Mouse (Mus musculus): ENCODE results near the gene Lsm4. TPM values are rescaled to one million over a fixed set of nuclear protein-coding genes. Genes with fewer than 3 reads are reported as not detected.

Gene Lsm4
- polyA plus RNA-seq, 1 experiment from 2014 or later, result 104 TPM

DNA sequence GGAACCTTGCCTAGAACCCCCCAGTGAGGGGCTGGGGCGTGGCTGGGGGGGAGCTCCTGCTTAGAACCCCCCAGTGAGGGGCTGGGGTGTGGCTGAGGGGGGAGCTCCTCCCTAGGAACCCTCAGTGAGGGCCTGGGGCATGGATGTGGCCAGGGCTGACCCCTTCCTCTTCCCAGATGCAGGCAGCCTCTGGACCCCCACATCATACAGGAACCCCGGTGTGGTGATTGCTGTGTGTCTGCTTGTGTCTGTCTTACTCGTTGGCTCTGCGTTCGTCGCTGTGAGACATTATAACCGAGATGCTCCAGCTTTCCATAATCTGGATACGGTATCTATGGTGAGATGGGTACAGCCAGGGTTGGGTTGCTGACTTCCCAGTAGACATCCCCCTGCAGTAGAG lies 48.6 kb downstream of the Lsm4 start:
- H3K4me2 ChIP-seq (ENCODE audit: low read depth, low read length), result no peak overlapping the region
- H3K36me3 ChIP-seq (ENCODE audit: control insufficient read depth, insufficient read depth), result no peaks in the 10 kb centered on the region
- 70% methylated on average over 8 of the region's 8 CpGs for WGBS (ENCODE audit: insufficient replicate concordance)
- no peak overlapping the region for H3K4me3 ChIP-seq (ENCODE audit: low read depth, low read length)
- H3K27ac ChIP-seq (ENCODE audit: low read length), result no peak overlapping the region
- peaks cover 3% of the 10 kb centered on the region; the same call in 1 of the 2 replicates for H3K27me3 ChIP-seq (ENCODE audit: control insufficient read depth, insufficient read depth, low read depth, low read length)
- no peaks in the 10 kb centered on the region for H3K9me3 ChIP-seq (replicated peaks; ENCODE audit: control insufficient read depth, low read length)
- no peak for ATAC-seq (ENCODE audit: low read depth)
- peaks cover 2% of the 10 kb centered on the region for H3K4me1 ChIP-seq (ENCODE audit: control insufficient read depth, low read depth, low read length)
- no peak overlapping the region for H3K9ac ChIP-seq (ENCODE audit: low read depth, low read length)

DNA sequence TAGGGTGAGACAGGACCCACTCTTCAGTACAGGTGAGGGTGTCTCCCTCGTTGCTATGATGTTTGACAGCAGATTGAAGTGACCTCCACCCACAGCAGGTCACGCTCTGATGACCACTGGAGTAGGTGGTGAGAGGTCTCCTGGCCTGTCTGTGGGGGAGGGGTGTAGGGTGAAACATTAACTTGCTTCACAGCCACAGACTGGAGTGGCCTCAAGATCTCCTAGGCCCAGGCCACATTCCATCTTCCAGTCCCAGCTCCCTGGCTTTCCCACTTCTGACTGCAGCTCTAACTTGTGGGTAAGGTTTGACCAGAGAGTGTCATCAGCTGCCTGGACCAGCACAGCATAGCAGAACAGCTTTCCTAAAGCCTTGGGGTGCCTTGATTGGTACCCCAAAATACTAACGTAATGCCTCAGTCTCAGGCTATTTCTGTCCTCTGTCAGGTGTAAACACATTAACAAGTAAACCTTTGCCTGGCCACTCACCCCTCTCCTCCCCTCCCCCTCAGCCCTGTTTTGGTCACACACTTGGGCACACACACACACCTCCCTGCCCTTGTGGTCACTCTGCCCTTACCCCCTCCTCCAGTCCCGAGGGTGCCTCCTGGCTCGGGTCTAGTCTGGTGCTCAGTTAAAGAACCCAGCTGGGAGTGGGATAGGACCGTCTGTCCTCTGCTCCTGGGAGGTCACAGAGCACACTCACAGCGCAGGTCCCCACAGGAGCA lies 50.6 kb downstream of the Lsm4 start, which contains the start of gene Pde4c:
Gene Pde4c (plus strand): TSS at position 235 of the 725 bp plus-strand sequence.
- peak within 1 kb of the TSS; percentile 43 for H3K4me3 ChIP-seq (ENCODE audit: low read depth, low read length)
- H3K9ac ChIP-seq (ENCODE audit: low read depth, low read length), result peak within 1 kb of the TSS; percentile 29; the same call in 1 of the 2 replicates
- no peaks in the 10 kb centered on the region for H3K4me1 ChIP-seq (ENCODE audit: control insufficient read depth, low read depth, low read length)
- WGBS (ENCODE audit: insufficient replicate concordance), result 43% methylated on average over 7 of the region's 7 CpGs
- peak within 1 kb of the TSS; percentile 86 for H3K27ac ChIP-seq (ENCODE audit: low read length)
- H3K27me3 ChIP-seq (ENCODE audit: control insufficient read depth, insufficient read depth, low read depth, low read length), result peaks cover 10% of the 10 kb centered on the region
- ATAC-seq (ENCODE audit: low read depth), result peak; percentile 87
- H3K9me3 ChIP-seq (replicated peaks; ENCODE audit: control insufficient read depth, low read length), result no peaks in the 10 kb centered on the region
- peak within 1 kb of the TSS; percentile 42 for H3K4me2 ChIP-seq (ENCODE audit: low read depth, low read length)
- H3K36me3 ChIP-seq (ENCODE audit: control insufficient read depth, insufficient read depth), result no peaks in the 10 kb centered on the region

DNA sequence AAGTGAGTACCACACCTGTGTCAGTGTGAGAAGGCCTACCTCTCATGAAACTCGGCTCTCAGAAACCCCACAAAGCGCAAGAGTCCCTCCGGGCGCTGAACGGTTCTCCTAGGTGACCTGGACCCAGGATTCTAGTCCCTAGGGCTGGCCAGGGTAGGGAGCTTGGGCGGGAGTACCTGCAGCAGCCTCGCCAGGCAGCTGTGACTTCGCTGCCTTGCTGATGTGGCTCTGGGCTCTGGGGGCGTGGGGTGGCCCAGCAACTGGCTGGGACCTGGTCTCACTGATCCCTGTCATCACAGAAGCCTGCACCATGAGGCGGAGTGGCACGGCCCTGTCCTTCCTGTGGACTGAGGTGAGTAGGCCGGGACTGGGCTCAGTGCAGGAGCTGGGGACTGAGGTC lies 51.2 kb downstream of the Lsm4 start:
- H3K4me1 ChIP-seq (ENCODE audit: control insufficient read depth, low read depth, low read length), result no peaks in the 10 kb centered on the region
- 58% methylated on average over 12 of the region's 12 CpGs for WGBS (ENCODE audit: insufficient replicate concordance)
- H3K4me3 ChIP-seq (ENCODE audit: low read depth, low read length), result peak overlapping the region; percentile 1; the same call in 1 of the 2 replicates
- ATAC-seq (ENCODE audit: low read depth), result no peak
- H3K27me3 ChIP-seq (ENCODE audit: control insufficient read depth, insufficient read depth, low read depth, low read length), result peaks cover 16% of the 10 kb centered on the region
- H3K27ac ChIP-seq (ENCODE audit: low read length), result peak overlapping the region; percentile 86
- H3K9ac ChIP-seq (ENCODE audit: low read depth, low read length), result peak overlapping the region; percentile 29; the same call in 1 of the 2 replicates
- no peaks in the 10 kb centered on the region for H3K9me3 ChIP-seq (replicated peaks; ENCODE audit: control insufficient read depth, low read length)
- H3K36me3 ChIP-seq (ENCODE audit: control insufficient read depth, insufficient read depth), result no peaks in the 10 kb centered on the region
- peak overlapping the region; percentile 31 for H3K4me2 ChIP-seq (ENCODE audit: low read depth, low read length)

DNA sequence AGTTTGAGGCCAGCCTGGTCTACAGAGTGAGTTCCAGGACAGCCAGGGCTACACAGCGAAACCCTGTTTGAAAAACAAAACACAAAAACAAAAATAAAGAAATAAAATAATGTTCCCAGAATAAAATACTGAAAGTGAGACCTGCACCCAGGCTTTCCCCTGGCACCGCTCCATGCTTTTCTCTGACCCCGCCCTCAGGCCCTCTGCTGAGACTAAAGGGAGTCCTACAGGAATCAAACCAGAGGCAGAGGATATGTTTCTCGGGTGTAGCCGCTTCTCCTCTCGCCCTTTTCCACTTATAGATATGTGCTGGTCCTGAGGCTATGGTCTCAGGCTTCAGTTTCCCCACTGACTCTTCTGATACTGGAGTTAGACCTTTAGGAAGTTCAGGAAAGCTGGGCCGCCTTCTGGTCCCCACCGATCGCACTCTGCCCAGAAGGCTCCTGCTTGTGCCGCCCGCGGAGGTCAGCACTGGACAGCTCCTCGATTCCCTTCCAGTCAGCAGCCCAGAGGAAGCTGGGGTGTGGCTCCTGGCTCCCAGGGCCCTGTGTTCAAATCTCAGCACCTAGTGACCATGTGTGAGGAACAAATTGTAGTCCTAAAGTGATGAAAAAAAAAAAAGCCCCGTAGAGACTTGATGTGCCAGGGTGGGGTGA lies 52.9 kb downstream of the Lsm4 start:
- Histone ChIP-seq H3K27me3 (ENCODE audit: control insufficient read depth, insufficient read depth, low read depth, low read length) (peaks cover 30% of the 10 kb centered on the region), H3K9ac (ENCODE audit: low read depth, low read length) (no peak overlapping the region), H3K9me3 (replicated peaks; ENCODE audit: control insufficient read depth, low read length) (no peaks in the 10 kb centered on the region), H3K4me3 (ENCODE audit: low read depth, low read length) (no peak overlapping the region), H3K36me3 (ENCODE audit: control insufficient read depth, insufficient read depth) (no peaks in the 10 kb centered on the region), H3K4me1 (ENCODE audit: control insufficient read depth, low read depth, low read length) (peaks cover 3% of the 10 kb centered on the region; the same call in 1 of the 2 replicates), H3K4me2 (ENCODE audit: low read depth, low read length) (no peak overlapping the region), H3K27ac (ENCODE audit: low read length) (no peak overlapping the region)
- 23% methylated on average over 14 of the region's 14 CpGs for WGBS (ENCODE audit: insufficient replicate concordance)
- ATAC-seq (ENCODE audit: low read depth), result no peak

DNA sequence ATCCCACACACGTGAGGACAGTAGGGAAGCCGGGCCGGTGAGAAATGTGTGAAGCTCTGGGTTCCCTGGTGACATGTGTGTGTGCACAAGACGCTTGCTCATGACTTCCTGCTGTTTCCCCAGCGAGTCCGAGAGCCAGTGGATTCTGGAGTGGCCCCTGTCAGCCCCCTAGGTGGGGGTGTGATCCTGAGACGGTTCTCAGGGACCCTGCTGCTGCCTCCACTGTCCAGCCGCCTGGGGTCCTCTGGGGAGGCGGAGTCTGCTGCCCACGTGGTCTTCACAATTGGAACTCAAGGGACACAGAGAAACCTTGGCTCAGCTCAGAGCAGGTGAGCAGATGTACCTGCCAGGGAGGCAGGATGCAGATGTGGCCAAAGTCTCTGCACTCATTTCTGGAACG lies 53.7 kb downstream of the Lsm4 start:
- H3K36me3 ChIP-seq (ENCODE audit: control insufficient read depth, insufficient read depth), result no peaks in the 10 kb centered on the region
- 33% methylated on average over 11 of the region's 11 CpGs for WGBS (ENCODE audit: insufficient replicate concordance)
- H3K27me3 ChIP-seq (ENCODE audit: control insufficient read depth, insufficient read depth, low read depth, low read length), result peaks cover 30% of the 10 kb centered on the region

More for the DNA sequence above, 53.7 kb downstream of the Lsm4 start:
- ATAC-seq (ENCODE audit: low read depth), result no peak
- no peak overlapping the region for H3K4me3 ChIP-seq (ENCODE audit: low read depth, low read length)
- no peak overlapping the region for H3K4me2 ChIP-seq (ENCODE audit: low read depth, low read length)
- peaks cover 3% of the 10 kb centered on the region; the same call in 1 of the 2 replicates for H3K4me1 ChIP-seq (ENCODE audit: control insufficient read depth, low read depth, low read length)
- H3K9me3 ChIP-seq (replicated peaks; ENCODE audit: control insufficient read depth, low read length), result no peaks in the 10 kb centered on the region
- H3K27ac ChIP-seq (ENCODE audit: low read length), result no peak overlapping the region
- no peak overlapping the region for H3K9ac ChIP-seq (ENCODE audit: low read depth, low read length)

Other genes starting within 250 kb of the Lsm4 start
- gene Crtc1, start 233.7 kb upstream of the Lsm4 start, polyA plus RNA-seq (2015; fragmentation: Nextera tagmentation; extraction: Ambion mirVana), result 3.4 and 3.9 TPM in 2 replicates
- gene Klhl26, start 196.3 kb upstream of the Lsm4 start, polyA plus RNA-seq (2015; fragmentation: Nextera tagmentation; extraction: Ambion mirVana), result 5.6 and 7.1 TPM in 2 replicates
- gene Tmem59l, start 185.9 kb upstream of the Lsm4 start, polyA plus RNA-seq (2015; fragmentation: Nextera tagmentation; extraction: Ambion mirVana), result not detected in 2 replicates
- 0.83 and 1.3 TPM in 2 replicates for gene Crlf1, start 180.1 kb upstream of the Lsm4 start, polyA plus RNA-seq (2015; fragmentation: Nextera tagmentation; extraction: Ambion mirVana)
- gene Rex1bd, start 166.5 kb upstream of the Lsm4 start, polyA plus RNA-seq (2015; fragmentation: Nextera tagmentation; extraction: Ambion mirVana), result 53.7 and 55.6 TPM in 2 replicates
- gene Uba52, start 162.4 kb upstream of the Lsm4 start, polyA plus RNA-seq (2015; fragmentation: Nextera tagmentation; extraction: Ambion mirVana), result 490 and 558 TPM in 2 replicates
- 155 and 158 TPM in 2 replicates for gene Fkbp8, start 145.5 kb upstream of the Lsm4 start, polyA plus RNA-seq (2015; fragmentation: Nextera tagmentation; extraction: Ambion mirVana)
- gene Kxd1, start 145.3 kb upstream of the Lsm4 start, polyA plus RNA-seq (2015; fragmentation: Nextera tagmentation; extraction: Ambion mirVana), result 27.6 and 29.0 TPM in 2 replicates
- gene Ell, start 133.8 kb upstream of the Lsm4 start, polyA plus RNA-seq (2015; fragmentation: Nextera tagmentation; extraction: Ambion mirVana), result 12.9 and 16.8 TPM in 2 replicates
- 35.0 and 38.0 TPM in 2 replicates for gene Isyna1, start 78.9 kb upstream of the Lsm4 start, polyA plus RNA-seq (2015; fragmentation: Nextera tagmentation; extraction: Ambion mirVana)
- 25.1 and 32.3 TPM in 2 replicates for gene Ssbp4, start 64.4 kb upstream of the Lsm4 start, polyA plus RNA-seq (2015; fragmentation: Nextera tagmentation; extraction: Ambion mirVana)
- gene Lrrc25, start 57.1 kb upstream of the Lsm4 start, polyA plus RNA-seq (2015; fragmentation: Nextera tagmentation; extraction: Ambion mirVana), result 7.5 and 9.0 TPM in 2 replicates
- 2.7 and 3.1 TPM in 2 replicates for gene Gdf15, start 40.8 kb upstream of the Lsm4 start, polyA plus RNA-seq (2015; fragmentation: Nextera tagmentation; extraction: Ambion mirVana)
- 18.9 and 20.5 TPM in 2 replicates for gene Pgpep1, start 12.9 kb upstream of the Lsm4 start, polyA plus RNA-seq (2015; fragmentation: Nextera tagmentation; extraction: Ambion mirVana)
- gene Jund, start 25.7 kb downstream of the Lsm4 start, polyA plus RNA-seq (2015; fragmentation: Nextera tagmentation; extraction: Ambion mirVana), result 12.3 and 17.5 TPM in 2 replicates
- 0.02 TPM in 1 of 2 replicates, not detected in the other for gene Iqcn, start 30.2 kb downstream of the Lsm4 start, polyA plus RNA-seq (2015; fragmentation: Nextera tagmentation; extraction: Ambion mirVana)
- gene Gm3336, start 45.3 kb downstream of the Lsm4 start, polyA plus RNA-seq (2015; fragmentation: Nextera tagmentation; extraction: Ambion mirVana), result 0.40 and 0.47 TPM in 2 replicates
- 1.5 and 2.2 TPM in 2 replicates for gene Pde4c, start 50.5 kb downstream of the Lsm4 start, polyA plus RNA-seq (2015; fragmentation: Nextera tagmentation; extraction: Ambion mirVana)
- 2.2 and 3.4 TPM in 2 replicates for gene Rab3a, start 81.4 kb downstream of the Lsm4 start, polyA plus RNA-seq (2015; fragmentation: Nextera tagmentation; extraction: Ambion mirVana)
- 31.4 and 32.1 TPM in 2 replicates for gene Mpv17l2, start 87.7 kb downstream of the Lsm4 start, polyA plus RNA-seq (2015; fragmentation: Nextera tagmentation; extraction: Ambion mirVana)
- gene Pik3r2, start 103.5 kb downstream of the Lsm4 start, polyA plus RNA-seq (2015; fragmentation: Nextera tagmentation; extraction: Ambion mirVana), result 12.2 and 13.9 TPM in 2 replicates
- gene Mast3, start 131.8 kb downstream of the Lsm4 start, polyA plus RNA-seq (2015; fragmentation: Nextera tagmentation; extraction: Ambion mirVana), result 7.5 and 9.0 TPM in 2 replicates
- 0.06 and 0.35 TPM in 2 replicates for gene Il12rb1, start 135.2 kb downstream of the Lsm4 start, polyA plus RNA-seq (2015; fragmentation: Nextera tagmentation; extraction: Ambion mirVana)
- 11.6 and 13.5 TPM in 2 replicates for gene Arrdc2, start 166.5 kb downstream of the Lsm4 start, polyA plus RNA-seq (2015; fragmentation: Nextera tagmentation; extraction: Ambion mirVana)
- gene Kcnn1, start 190.0 kb downstream of the Lsm4 start, polyA plus RNA-seq (2015; fragmentation: Nextera tagmentation; extraction: Ambion mirVana), result 0.20 and 0.46 TPM in 2 replicates
- gene Ccdc124, start 200.7 kb downstream of the Lsm4 start, polyA plus RNA-seq (2015; fragmentation: Nextera tagmentation; extraction: Ambion mirVana), result 42.5 and 43.1 TPM in 2 replicates
- 0.11 TPM in 1 of 2 replicates, not detected in the other for gene Slc5a5, start 219.5 kb downstream of the Lsm4 start, polyA plus RNA-seq (2015; fragmentation: Nextera tagmentation; extraction: Ambion mirVana)
- 2,028 and 2,149 TPM in 2 replicates for gene Rpl18a, start 224.2 kb downstream of the Lsm4 start, polyA plus RNA-seq (2015; fragmentation: Nextera tagmentation; extraction: Ambion mirVana)
- gene Map1s, start 232.7 kb downstream of the Lsm4 start, polyA plus RNA-seq (2015; fragmentation: Nextera tagmentation; extraction: Ambion mirVana), result 12.1 and 14.4 TPM in 2 replicates

Data from liver, embryonic 16.5 days (tissue).